Mouse (Mus musculus): ENCODE results near the gene Sema6c. TPM values are rescaled to one million over a fixed set of nuclear protein-coding genes. Genes with fewer than 3 reads are reported as not detected.
"Not testable (repeated sequence)": the region's sequence is repeated elsewhere in the genome, so short reads cannot be mapped to it uniquely, and the experiment has no call there.

Gene Sema6c
- 1 to 10 TPM; 1.6 to 2.5 TPM for total RNA-seq (2021)
- long read RNA-seq, experiment 1, partial matches to known transcripts = 1 of 1 reads
- long read RNA-seq, experiment 1, other reads (novel, unspliced or antisense) = 0 of 1 reads
- long read RNA-seq, experiment 2, partial matches to known transcripts = 3 of 6 reads
- long read RNA-seq, experiment 2, other reads (novel, unspliced or antisense) = 3 of 6 reads

GRCm38 (mm10) chr3:95159987-95160963, at the start of gene Sema6c:
Gene Sema6c, plus strand, starts transcription at chr3:95160457.
- peak; percentile 83 for DNase-seq (ENCODE audit: low spot score in 2 of 2)

- DNase-seq (ENCODE audit: low spot score in 2 of 2) = peak; percentile 85 to 86
Observed at GRCm38 (mm10) chr3:95110911-95111726, 49.1 kb upstream of the Sema6c start, which contains the start of gene Vps72. Gene Vps72, plus strand, starts transcription at chr3:95111022.

GRCm38 (mm10) chr3:95112760-95113159, 47.5 kb upstream of the Sema6c start:
- no peak for DNase-seq (ENCODE audit: low spot score in 2 of 2)

- no peak for DNase-seq (ENCODE audit: low spot score in 2 of 2)
Observed at GRCm38 (mm10) chr3:95117751-95118150, 42.5 kb upstream of the Sema6c start.

- DNase-seq (ENCODE audit: low spot score in 2 of 2) = no peak
Observed at GRCm38 (mm10) chr3:95121580-95121979, 38.7 kb upstream of the Sema6c start.

- no peak for DNase-seq (ENCODE audit: low spot score in 2 of 2)
Observed at GRCm38 (mm10) chr3:95124246-95124645, 36.0 kb upstream of the Sema6c start, which contains the start of gene Tmod4. Gene Tmod4, plus strand, starts transcription at chr3:95124476.

GRCm38 (mm10) chr3:95124972-95125371, 35.3 kb upstream of the Sema6c start:
- DNase-seq (ENCODE audit: low spot score in 2 of 2) = no peak

- no peak for DNase-seq (ENCODE audit: low spot score in 2 of 2)
Observed at GRCm38 (mm10) chr3:95129226-95129651, 31.0 kb upstream of the Sema6c start.

GRCm38 (mm10) chr3:95130081-95130480, 30.2 kb upstream of the Sema6c start:
- DNase-seq (ENCODE audit: low spot score in 2 of 2) = no peak

GRCm38 (mm10) chr3:95132389-95132788, 27.9 kb upstream of the Sema6c start:
- DNase-seq (ENCODE audit: low spot score in 2 of 2) = not testable (repeated sequence)

- DNase-seq (ENCODE audit: low spot score in 2 of 2) = no peak
Observed at GRCm38 (mm10) chr3:95133176-95133575, 27.1 kb upstream of the Sema6c start.

- peak; percentile 69 to 79 for DNase-seq (ENCODE audit: low spot score in 2 of 2)
Observed at GRCm38 (mm10) chr3:95133680-95134101, 26.6 kb upstream of the Sema6c start, which contains the start of the genes Scnm1 and Lysmd1. Gene Scnm1, minus strand, starts transcription at chr3:95134011. Gene Lysmd1, plus strand, starts transcription at chr3:95134088.

- not testable (repeated sequence) for DNase-seq (ENCODE audit: low spot score in 2 of 2)
Observed at GRCm38 (mm10) chr3:95134133-95134532, 26.1 kb upstream of the Sema6c start.

- DNase-seq (ENCODE audit: low spot score in 2 of 2) = peak; percentile 45 to 53
Observed at GRCm38 (mm10) chr3:95135023-95135422, 25.2 kb upstream of the Sema6c start.

- DNase-seq (ENCODE audit: low spot score in 2 of 2) = no peak
Observed at GRCm38 (mm10) chr3:95135433-95136052, 24.7 kb upstream of the Sema6c start.

- no peak for DNase-seq (ENCODE audit: low spot score in 2 of 2)
Observed at GRCm38 (mm10) chr3:95136336-95136735, 23.9 kb upstream of the Sema6c start.

GRCm38 (mm10) chr3:95139586-95140288, 20.5 kb upstream of the Sema6c start:
- DNase-seq (ENCODE audit: low spot score in 2 of 2) = no peak

- DNase-seq (ENCODE audit: low spot score in 2 of 2) = no peak
Observed at GRCm38 (mm10) chr3:95140289-95140595, 20.0 kb upstream of the Sema6c start.

GRCm38 (mm10) chr3:95140795-95141194, 19.5 kb upstream of the Sema6c start:
- no peak for DNase-seq (ENCODE audit: low spot score in 2 of 2)

- no peak for DNase-seq (ENCODE audit: low spot score in 2 of 2)
Observed at GRCm38 (mm10) chr3:95141474-95141873, 18.8 kb upstream of the Sema6c start.
